Mouse (Mus musculus) R1 (cell line): ENCODE data around the gene Ctdspl.

Source experiments
- DNase-seq: peaks from one replicate; pipeline ENCODE4 v3.0.0-alpha.2; 2018; ENCODE audit warnings: low read depth, low spot score

Ctdspl gene

DNA sequence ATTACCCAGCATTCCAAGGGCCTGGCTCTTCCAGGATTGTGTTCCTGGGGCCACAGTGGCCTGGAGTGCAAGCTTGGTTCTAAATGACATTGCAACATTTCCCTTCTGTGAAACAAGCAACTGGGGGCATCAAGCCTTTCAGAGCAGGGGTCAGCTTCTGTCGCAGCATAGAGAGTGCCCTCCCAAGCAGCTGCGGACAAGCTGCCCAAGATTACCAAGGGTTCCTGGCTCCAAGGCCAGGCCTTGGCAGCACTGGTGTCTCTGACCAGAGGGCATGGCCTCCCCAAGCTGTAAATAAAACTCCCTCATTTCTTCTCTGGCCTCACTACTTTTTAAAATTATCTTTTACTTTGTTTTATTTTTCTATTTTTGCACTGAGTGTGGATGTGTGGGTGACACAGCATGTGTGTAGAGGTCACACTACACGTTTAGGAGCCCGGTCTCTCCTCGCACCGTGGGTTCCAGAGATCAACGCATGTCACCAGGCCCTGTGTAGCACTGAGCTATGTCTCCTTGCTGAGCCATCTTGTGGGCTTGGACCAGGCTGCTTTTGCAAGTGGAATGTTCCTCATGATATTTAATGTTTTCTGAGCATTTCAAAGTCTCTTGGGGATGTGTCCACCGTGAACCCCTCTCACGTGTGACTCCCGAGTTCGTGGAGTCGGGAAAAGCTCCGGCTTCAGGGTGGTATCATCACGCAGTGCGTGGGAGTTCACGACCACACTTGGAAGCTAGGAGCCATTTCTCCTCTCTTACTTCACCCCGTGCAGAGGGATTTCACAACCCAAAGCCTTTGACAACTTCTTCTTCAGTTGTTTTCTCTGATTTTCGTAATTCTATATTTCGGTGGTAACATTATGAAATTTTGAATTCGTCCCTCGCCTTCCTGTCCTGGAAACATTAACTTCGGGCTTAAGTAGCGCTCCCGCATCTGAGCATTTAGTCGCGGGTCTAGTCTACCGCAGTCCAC is 102.3 kb downstream of the Ctdspl start:
- no peak for DNase-seq

DNA sequence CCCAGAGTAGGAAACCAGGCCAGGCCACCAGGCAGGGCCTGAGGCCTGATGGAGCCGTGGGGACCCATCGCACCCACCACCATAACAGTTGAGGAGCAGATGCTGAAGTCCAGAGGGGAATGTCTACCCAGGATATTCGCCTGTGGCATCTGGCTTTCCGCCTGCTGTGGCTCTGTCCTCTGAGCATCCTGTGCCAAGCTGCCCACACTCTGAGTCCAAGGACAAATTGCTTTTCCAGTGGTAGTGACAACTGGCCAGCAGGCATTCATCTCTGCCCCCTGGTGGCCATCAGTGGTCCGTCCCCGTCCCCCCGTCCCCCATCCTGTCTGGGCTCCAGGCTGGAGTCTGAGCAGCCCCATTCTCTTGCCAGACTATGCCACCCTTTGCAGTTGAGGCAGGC is 103.3 kb downstream of the Ctdspl start:
- peak; percentile 38 for DNase-seq

DNA sequence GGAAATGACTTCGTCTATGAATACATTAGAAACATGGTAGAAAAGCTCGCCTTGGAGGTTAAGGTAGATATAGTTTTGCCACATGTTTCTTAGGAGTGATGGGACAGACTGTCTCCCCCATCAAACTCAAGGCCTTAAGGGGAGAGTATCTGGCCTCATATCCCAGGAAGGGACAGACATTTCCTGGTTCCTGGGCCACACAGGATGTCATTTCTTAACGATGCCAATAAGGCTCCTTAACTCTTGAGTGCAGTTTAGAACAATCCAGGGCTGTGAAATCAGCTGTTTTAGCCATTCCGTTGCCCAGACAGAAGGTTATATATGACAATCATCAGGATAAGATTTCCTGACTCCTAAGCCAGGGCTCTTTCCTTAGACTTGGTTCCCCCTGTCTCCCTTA is 104.8 kb downstream of the Ctdspl start:
- no peak for DNase-seq

DNA sequence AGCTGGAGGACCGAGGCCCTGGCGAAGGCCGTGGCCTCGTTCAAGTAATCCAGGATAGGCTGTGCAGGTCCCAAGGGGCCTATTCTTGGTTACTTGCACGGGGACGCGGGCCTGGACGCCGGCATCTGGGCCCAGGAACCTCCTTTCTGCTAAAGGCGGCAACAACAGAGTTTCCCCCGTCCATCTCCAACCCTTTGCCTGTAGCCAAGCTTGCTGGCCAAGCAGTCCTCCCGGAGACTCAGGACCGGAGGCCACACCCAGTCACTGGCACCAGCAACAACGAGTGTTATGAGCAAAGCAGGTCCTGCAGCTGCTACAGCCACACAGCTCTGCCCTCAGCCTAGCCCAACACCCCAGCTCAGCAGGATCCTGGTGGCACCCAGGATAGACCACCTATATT is 105.5 kb downstream of the Ctdspl start:
- no peak for DNase-seq

DNA sequence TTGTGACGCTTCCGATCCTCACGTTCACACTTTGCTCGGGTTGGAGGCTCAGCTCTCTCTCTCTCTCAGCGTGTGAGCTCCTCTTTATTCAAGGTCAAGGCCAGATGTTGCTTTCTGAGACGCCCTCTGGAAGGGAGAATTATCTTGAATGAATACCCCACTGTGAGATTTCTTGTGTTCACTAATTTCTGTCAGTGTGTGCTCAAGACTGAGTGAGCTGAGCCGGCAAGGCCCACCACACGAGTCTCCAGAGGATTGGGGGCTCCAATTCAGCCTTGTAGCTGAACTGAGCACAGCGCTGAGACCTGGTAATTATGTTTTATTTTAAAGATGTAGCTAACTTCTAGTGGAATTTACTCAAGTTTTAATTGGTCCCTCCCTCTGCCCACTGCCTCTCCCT is 106.3 kb downstream of the Ctdspl start:
- peak; percentile 67 for DNase-seq

DNA sequence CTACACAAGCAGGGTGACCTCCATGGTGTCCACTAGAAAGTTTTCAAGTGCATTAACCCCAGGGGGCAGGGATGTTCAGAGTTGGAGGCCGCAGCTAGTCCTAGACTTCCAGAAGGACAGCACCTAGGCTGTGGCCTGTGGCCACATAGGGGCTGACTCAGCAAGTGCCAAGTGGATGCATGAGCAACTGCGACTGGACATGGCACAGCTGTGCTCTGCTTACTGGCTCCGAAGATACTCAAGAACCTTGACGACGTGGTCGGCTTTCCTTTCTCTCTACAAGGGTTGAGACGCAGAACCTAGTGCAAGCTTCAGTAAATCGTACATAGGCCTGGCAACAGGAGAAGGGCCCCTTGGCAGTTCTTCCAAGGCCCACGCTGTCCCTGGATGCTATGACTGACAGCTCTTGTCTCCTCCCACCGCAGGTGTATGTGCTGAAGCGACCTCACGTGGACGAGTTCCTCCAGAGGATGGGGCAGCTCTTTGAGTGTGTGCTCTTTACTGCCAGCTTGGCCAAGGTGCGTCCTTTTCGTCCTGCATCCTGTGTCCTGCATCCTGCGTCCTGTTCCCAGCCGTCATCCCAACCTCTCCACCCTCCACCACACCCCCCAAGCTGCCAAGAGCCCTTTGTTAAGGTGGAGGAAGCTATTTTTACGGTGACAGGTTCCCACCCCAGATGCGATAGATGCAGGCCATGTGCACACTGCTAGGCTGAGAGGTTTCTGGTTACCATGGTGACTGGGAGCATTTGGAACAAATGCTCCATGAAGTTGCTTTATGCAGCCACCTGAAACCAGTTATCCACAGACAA is 107.1 kb downstream of the Ctdspl start:
- DNase-seq: peak; percentile 64

DNA sequence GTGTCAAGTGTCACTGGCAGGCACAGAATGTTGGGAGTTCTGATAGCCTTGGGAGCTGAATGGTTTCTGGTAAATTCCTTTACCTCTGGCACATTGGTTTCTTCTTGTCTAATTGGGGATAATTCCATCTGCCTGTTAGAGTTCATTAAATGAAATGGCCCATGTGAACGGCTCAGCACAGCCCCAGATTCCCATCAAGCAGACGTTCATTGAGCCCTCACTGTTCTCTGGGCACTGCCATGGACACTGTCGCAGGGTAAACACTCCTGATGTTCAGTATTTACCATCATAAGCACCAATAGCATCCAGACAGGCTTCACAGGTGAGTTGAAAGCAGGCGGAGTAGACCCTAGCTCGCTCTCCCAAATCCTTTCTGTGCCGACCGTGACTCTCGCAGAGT is 107.8 kb downstream of the Ctdspl start:
- no peak for DNase-seq

DNA sequence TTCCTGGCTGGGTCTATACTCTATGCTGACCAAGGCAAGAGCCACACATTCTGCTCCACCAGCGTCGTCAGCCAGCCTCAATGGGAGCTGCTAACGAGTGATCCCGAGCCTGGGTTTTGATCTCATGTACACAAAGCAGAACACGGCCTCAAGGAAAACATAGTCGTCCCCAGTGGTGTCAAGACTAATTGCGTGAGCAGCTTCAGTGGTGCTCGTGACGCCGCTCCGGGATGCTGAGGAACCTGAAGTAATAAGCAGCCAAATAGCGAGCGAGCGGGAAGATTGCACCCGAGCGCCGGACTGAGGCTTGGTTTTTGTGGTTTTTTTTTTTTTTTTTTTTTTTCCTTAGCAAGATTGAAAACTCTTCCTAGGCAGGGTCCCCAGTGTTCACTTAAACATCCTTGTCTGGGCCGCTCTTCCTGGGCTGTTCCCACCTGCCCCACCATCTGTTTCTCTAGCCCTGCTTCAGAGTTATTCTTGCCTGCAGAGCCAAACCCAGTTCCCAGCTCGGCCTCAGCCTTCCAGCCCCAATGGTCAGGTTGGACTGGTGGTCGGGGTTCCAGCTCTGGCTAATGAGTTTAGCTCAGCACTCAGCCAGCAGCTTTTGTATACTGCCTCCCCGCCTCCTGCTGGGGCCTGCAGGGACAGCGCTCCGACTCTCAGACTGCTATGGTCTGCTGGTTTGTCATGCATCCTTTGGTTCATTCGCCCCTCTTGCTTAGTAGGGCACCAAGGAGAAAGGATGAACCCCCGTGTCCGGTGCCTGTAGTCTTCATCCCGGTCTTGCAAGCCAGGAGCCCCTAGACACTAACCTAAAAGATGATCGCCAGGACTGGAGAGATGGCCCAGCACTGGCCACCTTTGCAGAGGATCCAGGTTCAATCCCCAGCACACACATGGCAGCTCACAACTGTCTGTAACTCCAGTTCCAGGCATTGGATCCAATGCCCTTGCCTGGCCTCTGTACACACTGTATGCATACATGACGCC is 108.7 kb downstream of the Ctdspl start:
- no peak for DNase-seq

DNA sequence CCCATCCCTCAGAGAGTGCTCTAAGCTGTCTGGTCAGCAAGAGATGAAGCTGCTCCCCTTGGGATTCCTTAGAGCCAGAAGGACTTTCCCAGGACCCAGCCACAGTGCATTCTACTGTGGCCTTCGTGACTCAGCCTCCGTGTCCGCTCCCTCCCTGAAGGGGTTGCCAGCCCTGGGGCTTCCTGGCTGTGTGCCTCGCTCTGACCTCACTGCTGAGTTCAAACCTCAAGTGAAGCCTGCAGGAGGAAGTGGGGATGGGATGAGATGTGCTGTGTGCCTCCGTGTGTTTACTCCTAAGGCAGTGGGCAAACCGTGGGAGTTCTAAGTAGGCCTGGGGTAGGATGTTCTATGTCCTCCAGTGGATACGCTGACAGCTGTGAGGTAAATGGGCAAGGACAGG is 109.6 kb downstream of the Ctdspl start:
- no peak for DNase-seq

DNA sequence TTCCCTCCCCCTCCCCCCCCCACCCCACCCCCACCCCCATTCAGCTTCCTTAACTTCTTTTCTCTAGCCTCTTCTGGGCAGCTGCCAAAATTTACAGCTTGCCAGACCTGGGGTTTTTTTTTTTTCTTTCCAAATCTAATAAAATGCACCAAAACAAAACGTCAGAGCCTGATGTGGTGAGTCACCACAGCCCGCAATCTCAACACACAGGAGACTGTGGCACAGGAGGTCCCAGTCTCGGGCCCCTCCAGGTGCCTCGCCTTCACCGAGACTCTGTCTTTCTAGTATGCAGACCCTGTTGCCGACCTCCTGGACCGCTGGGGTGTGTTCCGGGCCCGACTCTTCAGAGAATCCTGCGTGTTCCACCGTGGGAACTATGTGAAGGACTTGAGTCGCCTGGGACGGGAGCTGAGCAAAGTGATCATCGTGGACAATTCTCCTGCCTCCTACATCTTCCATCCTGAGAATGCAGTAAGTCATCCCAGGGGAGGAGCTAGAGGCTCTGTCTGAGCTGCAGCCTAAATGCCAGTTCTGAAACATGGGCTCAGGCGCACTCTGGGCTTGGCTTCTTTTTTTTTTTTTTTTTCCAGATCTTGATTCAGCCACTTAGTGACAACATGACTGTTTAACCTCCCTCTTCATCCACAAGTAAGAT is 111.0 kb downstream of the Ctdspl start:
- no peak for DNase-seq

DNA sequence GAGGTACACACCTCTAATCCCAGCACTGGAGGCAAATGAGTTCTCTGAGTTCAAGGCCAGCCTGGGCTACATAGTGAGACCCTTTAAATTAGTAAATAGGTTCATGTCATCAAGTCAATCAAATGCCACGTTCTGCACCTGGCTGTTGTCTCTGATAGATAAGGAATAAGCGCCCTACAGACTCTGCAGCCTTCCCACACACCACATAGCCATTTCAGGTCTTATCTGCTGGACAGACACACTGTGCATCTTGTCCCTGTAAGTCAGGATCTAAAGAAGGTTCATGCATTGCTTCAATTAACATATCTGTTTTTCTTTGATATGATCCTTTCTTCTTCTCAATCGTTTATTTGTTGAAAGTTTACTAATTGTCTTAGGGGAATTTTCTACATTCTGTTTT is 112.3 kb downstream of the Ctdspl start:
- no peak for DNase-seq

DNA sequence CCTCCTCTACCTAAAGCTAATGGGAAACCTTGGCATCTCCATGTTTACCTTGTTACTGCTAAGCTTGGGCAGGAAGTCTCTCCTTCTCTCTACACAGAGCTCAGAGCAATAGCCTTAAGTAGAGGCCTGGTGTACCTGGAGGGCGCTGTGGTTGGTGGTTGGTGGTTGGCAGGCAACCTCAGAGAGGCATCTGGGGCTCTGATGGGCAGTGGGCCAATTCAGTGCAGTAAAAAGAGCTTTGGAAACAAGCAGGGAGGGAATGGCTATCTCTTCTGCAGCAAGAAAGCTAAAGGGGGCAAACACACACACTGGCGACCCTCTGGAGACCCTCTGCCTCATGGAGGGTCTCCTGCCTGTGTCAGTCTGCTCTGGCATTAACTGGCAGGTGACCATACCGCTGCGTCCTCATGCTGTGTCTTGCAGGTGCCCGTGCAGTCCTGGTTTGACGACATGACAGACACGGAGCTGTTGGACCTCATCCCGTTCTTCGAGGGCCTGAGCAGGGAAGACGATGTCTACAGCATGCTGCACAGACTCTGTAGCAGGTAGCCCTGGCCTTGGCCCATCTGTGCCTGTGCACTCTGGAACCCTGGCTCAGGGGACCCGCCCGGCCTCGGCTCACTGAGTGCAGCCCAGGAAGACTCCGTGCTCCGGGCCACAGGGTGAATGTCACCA is 114.0 kb downstream of the Ctdspl start:
- DNase-seq: no peak

DNA sequence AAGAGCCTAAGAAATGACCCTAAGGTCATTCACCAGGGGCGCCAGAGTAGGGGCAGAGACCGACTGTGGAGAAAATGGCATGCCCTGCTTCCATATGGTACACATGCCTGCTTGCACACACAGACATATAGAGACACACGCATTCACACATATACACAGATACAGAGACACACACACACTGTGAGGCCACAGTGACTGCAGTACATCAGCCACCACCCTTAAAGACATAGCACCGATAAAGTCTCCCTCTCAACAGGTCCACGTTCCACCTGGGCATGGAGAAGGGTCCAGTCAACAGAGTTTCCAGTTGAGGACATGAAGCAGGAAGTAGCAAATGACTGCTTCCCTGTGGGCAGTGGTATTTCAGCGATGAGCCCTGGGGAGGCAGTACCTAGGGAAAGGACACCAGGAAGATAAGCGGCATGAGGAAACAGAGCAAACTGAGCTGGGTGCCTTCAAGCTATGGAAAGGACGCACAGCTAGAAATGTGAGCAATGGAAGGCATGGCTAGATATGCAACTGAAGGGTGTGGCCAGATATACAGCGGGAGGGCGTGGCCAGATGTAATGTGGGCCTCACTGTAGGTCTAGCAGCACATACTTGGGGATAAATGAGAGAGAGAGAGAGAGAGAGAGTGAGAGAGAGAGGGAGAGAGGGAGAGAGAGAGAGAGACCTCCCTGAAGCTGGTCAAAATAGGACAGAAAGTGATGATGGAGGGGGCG is 122.1 kb downstream of the Ctdspl start:
- DNase-seq: no peak

DNA sequence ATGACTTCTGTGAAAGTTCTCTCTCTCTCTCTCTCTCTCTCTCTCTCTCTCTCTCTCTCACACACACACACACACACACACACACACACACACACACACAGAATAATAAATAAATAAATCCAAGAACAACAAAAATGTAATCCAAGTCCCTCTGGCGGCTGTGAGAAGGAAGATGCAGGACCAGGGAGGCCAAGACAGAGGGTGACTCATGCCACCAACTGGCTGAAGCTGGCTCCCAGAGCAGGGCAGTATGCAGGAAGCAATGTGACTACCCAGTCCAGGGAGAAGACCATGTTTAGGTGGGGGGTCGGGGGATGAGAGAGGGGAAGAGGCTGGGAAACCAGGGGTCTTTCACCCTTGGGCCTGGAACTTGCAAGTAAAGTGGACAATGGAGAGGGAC is 124.9 kb downstream of the Ctdspl start:
- DNase-seq: no peak

DNA sequence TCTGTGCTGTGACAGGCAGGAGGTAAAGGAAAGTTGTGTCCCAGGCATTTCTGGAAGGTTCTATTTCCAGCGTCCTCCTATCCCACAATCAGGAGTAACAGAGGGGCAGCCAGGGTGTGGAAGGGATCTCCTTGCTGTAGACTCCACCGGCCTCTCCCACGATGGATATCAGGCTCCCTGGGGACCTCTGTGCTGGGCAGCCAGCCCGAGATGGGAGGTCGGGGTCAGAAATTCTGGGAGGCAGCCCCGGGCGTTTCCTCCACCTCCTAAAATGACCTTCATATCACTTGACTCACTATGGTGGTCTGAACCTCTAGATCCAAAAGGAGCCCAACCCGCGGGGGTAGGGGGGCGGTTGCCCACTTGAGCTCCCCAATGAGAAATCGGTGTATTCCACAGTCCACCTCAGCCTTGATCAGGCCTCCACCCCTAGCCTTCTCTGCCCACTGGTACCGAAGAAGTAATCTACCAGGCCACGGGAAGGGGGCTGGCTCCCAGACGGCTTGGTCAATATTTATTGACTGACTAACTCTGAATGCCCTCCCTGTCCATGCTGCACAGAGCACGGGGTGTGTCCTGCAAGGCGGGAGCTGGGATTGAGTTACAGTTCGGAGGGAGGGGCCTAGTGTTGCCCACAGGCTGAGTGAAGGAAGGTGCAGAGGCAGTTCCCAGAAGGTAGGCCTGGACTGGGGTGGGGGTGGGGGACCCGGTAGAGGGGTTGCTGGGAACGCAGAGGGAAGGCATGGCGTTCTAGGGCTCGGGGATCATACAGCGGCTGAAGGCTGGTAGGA is 126.1 kb downstream of the Ctdspl start, which contains the start of gene Vill:
Gene Vill (plus strand): TSS at position 625 of the 791 bp plus-strand sequence.
- DNase-seq: peak; percentile 78

DNA sequence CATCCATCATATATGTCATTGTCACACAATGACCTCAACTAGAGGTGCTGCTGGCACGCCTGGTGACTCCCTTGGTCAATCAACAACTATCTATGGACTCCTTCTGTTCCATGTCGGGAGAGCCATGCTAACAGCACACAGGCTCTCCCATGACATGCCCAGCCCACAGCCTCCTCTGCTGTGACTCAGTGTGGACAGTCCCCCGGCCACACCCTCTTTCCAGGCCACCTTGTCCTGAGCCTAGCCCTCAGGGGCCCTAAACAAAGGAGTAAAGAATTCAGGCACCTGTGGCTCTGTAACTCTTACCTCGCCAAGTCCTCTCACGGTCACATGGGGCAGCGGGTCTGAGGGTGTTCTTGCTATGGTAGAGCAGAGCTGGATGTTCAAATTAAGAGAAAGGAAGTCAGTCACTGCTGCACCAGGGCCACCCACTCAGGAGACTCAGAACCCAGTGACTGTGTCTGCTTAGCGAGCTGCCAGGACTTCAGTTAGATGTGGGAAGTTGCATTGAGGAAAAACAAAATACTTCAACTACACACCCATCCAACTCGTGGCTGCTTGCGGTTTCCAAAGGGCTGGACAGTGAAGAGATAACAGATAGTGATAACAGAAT is 127.8 kb downstream of the Ctdspl start:
- DNase-seq: no peak

DNA sequence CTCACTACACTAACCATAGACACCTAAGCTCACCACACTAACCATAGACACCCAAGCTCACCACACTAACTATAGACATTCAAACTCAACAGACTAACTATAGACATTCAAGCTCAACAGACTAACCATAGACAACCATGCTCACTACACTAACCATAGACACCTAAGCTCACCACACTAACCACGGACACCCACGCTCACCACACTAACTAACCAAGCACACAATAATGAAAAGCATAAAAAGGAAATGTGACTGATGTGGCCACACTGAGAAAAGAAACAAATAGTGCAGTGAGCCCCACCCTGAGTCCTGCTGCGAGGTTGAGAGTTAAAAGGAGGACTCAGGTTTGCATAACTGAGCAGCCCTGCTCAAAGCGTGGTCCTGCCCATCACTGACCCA is 129.1 kb downstream of the Ctdspl start:
- DNase-seq: no peak

DNA sequence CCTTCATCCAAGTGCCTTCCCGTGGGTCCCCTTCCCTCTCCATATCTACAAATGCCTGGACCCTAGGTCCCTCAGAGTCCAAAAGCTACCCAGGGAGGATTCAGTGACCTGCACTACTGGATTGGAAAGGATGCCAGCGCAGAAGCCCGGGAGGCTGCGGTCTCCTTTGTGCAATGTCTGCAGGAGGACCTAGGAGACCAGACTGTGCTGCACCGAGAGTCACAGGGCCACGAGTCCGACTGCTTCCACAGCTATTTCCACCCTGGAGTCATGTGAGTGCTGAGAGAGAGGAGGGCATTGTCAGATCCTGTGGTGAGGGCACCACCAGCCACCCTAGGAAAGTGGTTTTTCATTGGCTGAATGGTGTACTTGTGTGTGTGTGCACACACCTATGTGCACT is 132.0 kb downstream of the Ctdspl start:
- no peak for DNase-seq
